Mouse (Mus musculus): Measurements from ENCODE around the gene Kalrn.

Kalrn gene

GRCm38 (mm10) chr16:34441704-34442103 is 131.6 kb downstream of the Kalrn start:
- DNase-seq (ENCODE audit: low read depth in 2 of 2, low spot score in 2 of 2), result no peak

GRCm38 (mm10) chr16:34440994-34441414 is 132.3 kb downstream of the Kalrn start:
- no peak for DNase-seq (ENCODE audit: low read depth in 2 of 2, low spot score in 2 of 2)

- DNase-seq (ENCODE audit: low read depth in 2 of 2, low spot score in 2 of 2), result no peak
Observed at GRCm38 (mm10) chr16:34440019-34440615, 133.2 kb downstream of the Kalrn start.

GRCm38 (mm10) chr16:34430131-34430530 is 143.2 kb downstream of the Kalrn start:
- no peak for DNase-seq (ENCODE audit: low read depth in 2 of 2, low spot score in 2 of 2)

- DNase-seq (ENCODE audit: low read depth in 2 of 2, low spot score in 2 of 2), result no peak
Observed at GRCm38 (mm10) chr16:34427654-34428053, 145.7 kb downstream of the Kalrn start.

DNA sequence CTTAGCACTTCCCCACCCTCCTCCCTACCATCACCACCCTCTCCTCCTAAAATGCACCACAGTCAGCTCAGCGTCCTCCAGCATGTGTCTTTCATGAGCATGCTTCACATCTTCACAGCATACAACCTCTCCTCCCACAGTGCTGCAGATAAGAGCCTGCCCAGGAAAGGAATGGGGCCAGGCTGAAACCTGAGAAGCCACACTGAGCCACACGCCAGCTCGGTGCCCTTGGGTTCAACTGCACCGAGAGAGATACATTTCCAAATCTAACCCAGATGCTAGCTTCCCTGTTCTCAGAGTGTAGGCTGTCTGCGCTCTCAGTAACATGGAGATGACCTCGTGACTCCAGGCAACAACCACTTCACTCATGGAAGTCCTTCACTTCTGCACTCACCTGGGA is 151.9 kb downstream of the Kalrn start:
- DNase-seq (ENCODE audit: low read depth in 2 of 2, low spot score in 2 of 2), result no peak

GRCm38 (mm10) chr16:34417966-34418365 is 155.4 kb downstream of the Kalrn start:
- DNase-seq (ENCODE audit: low read depth in 2 of 2, low spot score in 2 of 2), result no peak

DNA sequence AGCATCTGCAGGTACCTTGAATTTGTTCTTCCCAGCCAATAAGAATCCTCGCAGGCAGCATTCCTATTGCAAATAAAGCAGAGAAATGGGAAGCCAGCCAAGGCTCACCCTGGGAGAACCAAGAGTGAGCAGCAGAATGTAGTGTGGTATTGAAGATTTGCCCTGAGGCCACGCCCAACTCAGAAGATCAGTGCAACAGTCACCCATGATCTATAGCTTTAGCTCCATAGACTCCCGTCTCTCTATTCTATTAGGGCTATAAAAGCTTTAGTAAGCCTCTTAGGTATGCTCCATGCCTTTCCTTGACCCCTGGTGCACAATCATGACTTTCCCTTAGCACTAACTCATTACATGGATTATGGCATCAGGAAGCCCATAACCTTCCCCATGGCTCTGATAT is 155.9 kb downstream of the Kalrn start:
- no peak for DNase-seq (ENCODE audit: low read depth in 2 of 2, low spot score in 2 of 2)

- DNase-seq (ENCODE audit: low read depth in 2 of 2, low spot score in 2 of 2), result no peak
Observed at GRCm38 (mm10) chr16:34414581-34414980, 158.8 kb downstream of the Kalrn start.

GRCm38 (mm10) chr16:34413868-34414333 is 159.4 kb downstream of the Kalrn start:
- DNase-seq (ENCODE audit: low read depth in 2 of 2, low spot score in 2 of 2), result no peak

DNA sequence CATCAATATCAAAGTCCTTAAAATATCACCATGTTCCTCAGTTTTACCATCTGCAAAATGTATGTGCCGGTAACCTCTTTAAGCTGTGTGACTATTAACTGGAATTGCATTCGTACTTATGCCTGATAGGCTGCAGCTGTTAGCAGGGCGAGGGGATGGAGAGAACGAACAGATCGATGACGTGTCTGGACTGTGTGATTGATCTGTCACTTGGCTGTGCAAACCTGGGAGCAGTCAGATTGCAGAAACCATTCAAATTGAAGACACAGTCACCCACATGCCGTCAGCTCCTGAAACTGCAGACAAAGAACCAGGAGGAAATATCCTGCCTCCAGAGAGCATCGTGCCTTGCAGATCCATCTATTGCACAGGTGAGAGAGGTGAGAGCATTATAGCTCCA is 166.3 kb downstream of the Kalrn start:
- no peak for DNase-seq (ENCODE audit: low read depth in 2 of 2, low spot score in 2 of 2)

DNA sequence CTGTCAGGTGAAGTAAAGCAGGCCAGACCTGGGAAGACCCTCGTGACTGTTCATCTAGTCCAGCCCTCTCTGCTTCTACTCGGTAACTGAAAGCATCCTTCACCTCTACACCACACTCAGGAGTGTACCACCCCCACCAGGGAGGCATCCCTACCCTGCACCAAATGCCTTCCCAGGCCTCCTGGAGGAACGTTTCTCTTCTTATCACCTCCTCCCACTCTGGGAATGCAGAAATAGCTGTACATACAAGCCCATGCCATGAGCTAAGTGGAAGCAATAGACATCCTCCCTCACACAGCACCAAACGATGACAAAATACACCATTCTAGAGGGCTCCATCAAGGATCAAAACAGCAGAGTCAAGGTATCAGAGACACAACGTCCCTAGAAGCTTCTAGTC is 168.2 kb downstream of the Kalrn start:
- DNase-seq (ENCODE audit: low read depth in 2 of 2, low spot score in 2 of 2), result no peak

DNA sequence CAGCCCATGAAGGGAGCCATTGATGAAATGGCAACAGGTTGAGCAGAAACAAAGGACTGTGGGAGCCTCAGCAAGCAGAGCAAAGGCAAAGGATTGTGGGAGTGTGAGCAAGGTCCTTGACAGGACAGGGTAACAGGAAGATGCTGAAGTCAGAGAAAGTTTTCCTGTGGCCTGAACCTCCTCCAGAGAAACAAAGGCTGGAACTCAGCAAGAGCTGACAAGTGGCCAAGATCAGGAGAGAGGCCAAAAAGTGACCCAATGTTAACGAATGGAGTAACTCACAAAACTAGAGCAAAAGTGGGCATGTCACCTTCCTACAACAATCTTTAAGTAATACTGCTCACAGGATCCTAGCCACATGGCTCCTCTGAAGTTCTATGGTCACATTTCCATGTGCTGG is 172.1 kb downstream of the Kalrn start:
- DNase-seq (ENCODE audit: low read depth in 2 of 2, low spot score in 2 of 2), result no peak

GRCm38 (mm10) chr16:34400102-34400728 is 173.1 kb downstream of the Kalrn start:
- no peak for DNase-seq (ENCODE audit: low read depth in 2 of 2, low spot score in 2 of 2)

DNA sequence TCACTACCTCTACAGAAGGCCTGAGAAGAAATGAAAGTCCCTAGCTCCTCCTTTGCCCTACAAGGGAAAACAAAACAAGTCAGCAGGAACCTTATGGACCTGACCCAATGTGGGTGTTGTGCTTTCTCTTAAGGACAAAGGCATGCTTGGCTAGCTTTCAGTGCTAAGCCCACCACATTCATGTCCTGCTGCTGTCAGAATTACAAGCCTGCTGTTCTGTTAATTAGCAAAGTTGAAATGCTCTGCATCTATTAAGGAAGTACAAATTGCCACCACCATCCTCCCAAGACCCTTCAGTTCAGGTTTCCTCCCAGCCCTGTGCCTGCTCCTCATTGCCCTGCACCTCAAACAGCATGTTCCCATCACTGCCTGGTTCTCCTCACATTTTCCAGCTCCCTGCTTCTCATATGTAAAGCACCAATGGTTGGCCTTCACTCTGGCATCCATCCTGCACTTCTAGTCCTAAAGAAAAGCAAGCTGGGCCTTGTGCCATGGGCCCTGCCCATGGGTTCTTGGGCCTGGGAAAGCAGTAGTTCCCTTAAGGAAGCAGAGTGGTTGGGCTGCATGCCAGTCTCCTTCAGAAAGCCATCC is 178.0 kb downstream of the Kalrn start:
- DNase-seq (ENCODE audit: low read depth in 2 of 2, low spot score in 2 of 2), result no peak

GRCm38 (mm10) chr16:34389520-34390271 is 183.6 kb downstream of the Kalrn start:
- no peak for DNase-seq (ENCODE audit: low read depth in 2 of 2, low spot score in 2 of 2)

DNA sequence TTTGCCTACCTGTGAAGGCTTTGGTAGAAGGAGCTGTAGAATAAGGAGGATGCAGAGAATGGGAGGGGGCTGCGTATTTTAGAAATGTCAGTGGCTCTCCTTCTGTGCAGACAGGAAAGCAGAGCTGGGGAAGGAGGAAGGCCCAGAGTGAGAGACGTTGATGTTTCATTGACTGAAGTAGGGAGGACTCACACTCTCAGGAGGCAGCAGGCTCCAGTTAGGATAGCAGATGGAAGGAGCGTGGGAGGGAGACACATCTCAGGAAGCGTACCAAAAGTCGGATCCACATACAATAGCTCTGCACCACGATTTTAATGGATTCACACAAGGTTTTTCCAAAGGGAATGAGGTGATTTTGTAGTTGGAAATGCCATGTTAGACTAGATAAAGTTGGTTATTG is 184.5 kb downstream of the Kalrn start:
- no peak for DNase-seq (ENCODE audit: low read depth in 2 of 2, low spot score in 2 of 2)

DNA sequence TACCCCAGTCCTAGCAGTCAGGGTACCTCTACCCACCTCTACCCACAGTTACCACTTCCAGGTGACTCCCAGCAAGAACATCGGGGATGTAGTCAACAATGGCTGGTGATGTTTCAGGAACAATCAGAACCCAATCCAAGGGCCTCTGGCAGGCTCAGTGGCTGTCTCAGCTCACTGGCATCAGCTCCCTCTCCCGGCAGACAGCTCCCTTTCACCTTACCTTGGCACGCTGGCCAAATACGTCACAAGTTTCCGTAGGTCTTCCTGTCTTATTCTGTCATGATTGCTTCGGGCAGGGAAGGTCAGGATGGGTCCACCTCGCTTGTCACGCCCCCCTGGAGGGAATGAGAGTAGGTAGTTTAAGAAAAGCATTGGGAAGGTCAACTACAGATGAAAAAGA is 188.3 kb downstream of the Kalrn start:
- no peak for DNase-seq (ENCODE audit: low read depth in 2 of 2, low spot score in 2 of 2)

GRCm38 (mm10) chr16:34382992-34383391 is 190.3 kb downstream of the Kalrn start:
- DNase-seq (ENCODE audit: low read depth in 2 of 2, low spot score in 2 of 2), result no peak

GRCm38 (mm10) chr16:34376166-34376857 is 197.0 kb downstream of the Kalrn start:
- no peak for DNase-seq (ENCODE audit: low read depth in 2 of 2, low spot score in 2 of 2)

GRCm38 (mm10) chr16:34373519-34373918 is 199.8 kb downstream of the Kalrn start:
- no peak for DNase-seq (ENCODE audit: low read depth in 2 of 2, low spot score in 2 of 2)

All from CD8-positive naive resting alpha-beta T cell, adult 2 months (primary cell).